Mouse (Mus musculus): ENCODE measurements around the gene Pirb.

Gene Pirb

GRCm38 (mm10) chr7:3664524-3665214, 55.5 kb downstream of the Pirb start:
- in situ Hi-C loops (cut with MboI; ENCODE audit: low pct_unique_long_range_greater_than_20kb in 1 of 2, low sequenced_read_pairs in 2 of 2, unreplicated experiment in 1 of 2), result loop anchor here in 1 of 2 experiments (5.0 kb wide), 1 partner anchor 37 kb away; the partner anchor contains the start of genes Prpf31 and Tfpt
